ENCODE assay signal across 13 mouse cellular contexts in genomic region chr15:101980849-101981248, GRCm38 (mm10). TPM values are rescaled to one million over a fixed set of nuclear protein-coding genes. Genes with fewer than 3 reads are reported as not detected.
DNase-seq lines count a peak whose midpoint lies in the region; TF ChIP-seq lines count a peak whose summit lies in the region.
"Had no signal": no experiment of that assay in that cellular context is flagged by ENCODE, and none has a peak within 500 bp of the region (broad histone marks: within the 10 kb centered on the region; RNA-seq: fewer than 3 reads in every experiment).

No protein-coding gene starts in this region.

- H3K36me3 ChIP-seq in kidney, adult 2 months (ENCODE audit: control insufficient read depth, insufficient read depth, low read length) = no peaks in the 10 kb centered on the region
- H3K36me3 ChIP-seq: forebrain, embryonic 15.5 days had no signal

- no peaks in the 10 kb centered on the region for H3K27me3 ChIP-seq in kidney, adult 2 months (replicated peaks; ENCODE audit: control insufficient read depth, insufficient read depth, low read length)
- H3K27me3 ChIP-seq: forebrain, embryonic 15.5 days; Patski had no signal

- TF ChIP-seq POLR2A in kidney, adult 2 months (IDR thresholded peaks at IDR 0.05; ENCODE audit: low read depth, low read length) = no peak

- H3K4me3 ChIP-seq in kidney, adult 2 months (ENCODE audit: insufficient read depth, low read depth, low read length) = no peak overlapping the region
- H3K4me3 ChIP-seq: forebrain, embryonic 15.5 days had no signal

- peaks cover 30% of the 10 kb centered on the region for H3K4me1 ChIP-seq in kidney, adult 2 months (ENCODE audit: control insufficient read depth, insufficient read depth, low read length)

- no peak for TF ChIP-seq CTCF in kidney, adult 2 months (conservative IDR thresholded peaks at IDR 0.05; ENCODE audit: insufficient read depth, insufficient read length, low read depth, low read length)

- 25% methylated on average over 6 of the region's 6 CpGs for WGBS in kidney, adult 2 months

- H3K27ac ChIP-seq in kidney, adult 2 months (ENCODE audit: insufficient read depth, low read depth, low read length) = peak overlapping the region; percentile 65; the same call in 1 of the 2 replicates
- H3K27ac ChIP-seq: forebrain, embryonic 15.5 days had no signal

- DNase-seq in ovary, postnatal 36 days (ENCODE audit: low spot score) = peak; percentile 57
- DNase-seq in ovary, postnatal 14 days (ENCODE audit: low spot score) = no peak
- DNase-seq in kidney, adult 2 months = peak; percentile 93
- DNase-seq in lung, adult 18-20 months = peak; percentile 87 to 92
- peak; percentile 70 for DNase-seq in urinary bladder, postnatal 25 days (ENCODE audit: low spot score)
- DNase-seq in retina, embryonic 14.5 days (ENCODE audit: low spot score) = no peak
- no peak for DNase-seq in right cerebral cortex, adult 18-20 months
- no peak for DNase-seq in left cerebral cortex, adult 11 months (ENCODE audit: low spot score)
- DNase-seq: cerebellum, adult 11 months; thymus, postnatal 36 days had no signal

RNA-seq across cellular contexts. Expression of gene Krt8, which starts 23.4 kb away (rescaled TPM):
- polyA plus RNA-seq in kidney, adult 2 months (2012; rRNA removed) = 82.8 and 88.0 TPM in 2 replicates

RNA-seq across cellular contexts. Expression of gene Krt78, which starts 26.8 kb away (rescaled TPM):
- polyA plus RNA-seq in kidney, adult 2 months (2012; rRNA removed) = 0.02 TPM in 1 of 2 replicates, not detected in the other
- polyA plus RNA-seq: forebrain, embryonic 15.5 days had no signal

RNA-seq across cellular contexts. Expression of gene Krt79, which starts 40.7 kb away (rescaled TPM):
- polyA plus RNA-seq in kidney, adult 2 months (2012; rRNA removed) = 0.33 and 0.37 TPM in 2 replicates

RNA-seq across cellular contexts. Expression of gene Krt18, which starts 47.1 kb away (rescaled TPM):
- 20.7 and 25.0 TPM in 2 replicates for polyA plus RNA-seq in kidney, adult 2 months (2012; rRNA removed)

RNA-seq across cellular contexts. Expression of gene Krt4, which starts 56.3 kb away (rescaled TPM):
- 0.18 TPM in 1 of 2 replicates, not detected in the other for polyA plus RNA-seq in kidney, adult 2 months (2012; rRNA removed)
- polyA plus RNA-seq: hindbrain, embryonic 16.5 days had no signal

Comparison
In these comparisons a context has a peak if more than half of its experiments do, and no peak if none do; other contexts are left out.
1. DNase-seq: peak in ovary, postnatal 36 days (single experiment), kidney, adult 2 months (single experiment), lung, adult 18-20 months (2 of 2) and urinary bladder, postnatal 25 days (single experiment); none in ovary, postnatal 14 days (single experiment), retina, embryonic 14.5 days (single experiment), right cerebral cortex, adult 18-20 months (single experiment) and left cerebral cortex, adult 11 months (single experiment).